Mouse (Mus musculus) G1E (cell line): Measurements from ENCODE around the gene Ptpn11.

ENCODE experiments used
- CTCF ChIP-seq: IDR thresholded peaks from 2 replicates; pipeline ENCODE4 v1.5.1; 2012; ENCODE audit warnings: low read depth, low read length, inconsistent platforms, mixed read lengths
- GATA1 ChIP-seq: IDR thresholded peaks from 2 replicates; pipeline ENCODE4 v1.6.1; 2012; ENCODE audit warnings: borderline replicate concordance, low read length, inconsistent platforms, mixed read lengths
- GATA2 ChIP-seq: IDR thresholded peaks from 2 replicates; pipeline ENCODE4 v1.6.1; 2012; ENCODE audit warnings: low read depth, low read length, inconsistent platforms, borderline replicate concordance
- POLR2AphosphoS5 ChIP-seq: IDR thresholded peaks from 2 replicates; pipeline ENCODE4 v1.6.1; 2012; ENCODE audit warnings: low read depth, low read length, inconsistent platforms; ENCODE audit not compliant: insufficient replicate concordance
- TAL1 ChIP-seq: conservative IDR thresholded peaks from 2 replicates; pipeline ENCODE4 v1.6.1; 2012; ENCODE audit warnings: low read depth, low read length, inconsistent platforms, mixed read lengths

DNA sequence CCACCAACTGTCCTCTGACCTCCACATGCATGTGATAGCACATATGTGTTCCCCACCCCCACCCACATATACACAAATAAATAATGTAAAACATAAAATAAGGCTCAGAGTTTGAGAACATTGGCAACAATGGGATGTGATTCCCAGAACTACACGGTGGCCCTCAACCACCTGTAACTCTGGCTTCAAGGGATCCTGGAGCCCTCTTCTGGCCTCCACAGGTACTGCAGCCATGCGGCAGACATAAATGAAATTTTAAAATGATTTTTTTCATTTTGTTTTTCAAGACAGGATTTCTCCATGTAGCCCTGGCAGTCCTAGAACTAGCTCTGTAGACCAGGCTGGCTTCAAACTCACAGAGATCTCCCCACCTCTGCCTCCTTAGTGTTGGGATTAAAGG lies 65.1 kb downstream of the Ptpn11 start:
- TF ChIP-seq CTCF = peak; percentile 61
- no peak for TF ChIP-seq POLR2AphosphoS5
- TF ChIP-seq GATA1 = no peak
- TF ChIP-seq TAL1 = no peak
- no peak for TF ChIP-seq GATA2
